Mouse (Mus musculus): Measurements from ENCODE around the gene Cxcl9. TPM values are rescaled to one million over a fixed set of nuclear protein-coding genes. Genes with fewer than 3 reads are reported as not detected.

Gene Cxcl9
- polyA plus RNA-seq, 1 experiment from 2014 or later, result 0.05 TPM

- Histone ChIP-seq H3K36me3 (ENCODE audit: control insufficient read depth, insufficient read depth) (no peaks in the 10 kb centered on the region), H3K4me3 (ENCODE audit: low read depth, low read length) (no peak overlapping the region), H3K9ac (ENCODE audit: low read depth, low read length) (no peak overlapping the region), H3K4me2 (replicated peaks; ENCODE audit: low read depth) (no peak overlapping the region), H3K9me3 (ENCODE audit: control insufficient read depth) (no peaks in the 10 kb centered on the region), H3K27ac (ENCODE audit: low read depth, low read length) (no peak overlapping the region), H3K27me3 (replicated peaks; ENCODE audit: control insufficient read depth, insufficient read depth, low read length) (no peaks in the 10 kb centered on the region), H3K4me1 (replicated peaks; ENCODE audit: control insufficient read depth, insufficient read depth, low read length) (no peaks in the 10 kb centered on the region)
- WGBS, result 72% methylated on average over 14 of the region's 14 CpGs
- ATAC-seq, result no peak
- no peak for TF ChIP-seq CTCF (IDR thresholded peaks at IDR 0.05; ENCODE audit: low read depth)
Measured at GRCm38 (mm10) chr5:92318596-92318995, 9.3 kb downstream of the Cxcl9 start.

GRCm38 (mm10) chr5:92318119-92318518 is 9.8 kb downstream of the Cxcl9 start:
- Histone ChIP-seq H3K27ac (ENCODE audit: low read depth, low read length) (no peak overlapping the region), H3K9me3 (ENCODE audit: control insufficient read depth) (no peaks in the 10 kb centered on the region), H3K4me1 (replicated peaks; ENCODE audit: control insufficient read depth, insufficient read depth, low read length) (no peaks in the 10 kb centered on the region), H3K4me3 (ENCODE audit: low read depth, low read length) (no peak overlapping the region), H3K36me3 (ENCODE audit: control insufficient read depth, insufficient read depth) (no peaks in the 10 kb centered on the region), H3K27me3 (replicated peaks; ENCODE audit: control insufficient read depth, insufficient read depth, low read length) (no peaks in the 10 kb centered on the region), H3K4me2 (replicated peaks; ENCODE audit: low read depth) (no peak overlapping the region), H3K9ac (ENCODE audit: low read depth, low read length) (no peak overlapping the region)
- no peak for TF ChIP-seq CTCF (IDR thresholded peaks at IDR 0.05; ENCODE audit: low read depth)
- ATAC-seq, result no peak
- 75% methylated on average over 7 of the region's 7 CpGs for WGBS

DNA sequence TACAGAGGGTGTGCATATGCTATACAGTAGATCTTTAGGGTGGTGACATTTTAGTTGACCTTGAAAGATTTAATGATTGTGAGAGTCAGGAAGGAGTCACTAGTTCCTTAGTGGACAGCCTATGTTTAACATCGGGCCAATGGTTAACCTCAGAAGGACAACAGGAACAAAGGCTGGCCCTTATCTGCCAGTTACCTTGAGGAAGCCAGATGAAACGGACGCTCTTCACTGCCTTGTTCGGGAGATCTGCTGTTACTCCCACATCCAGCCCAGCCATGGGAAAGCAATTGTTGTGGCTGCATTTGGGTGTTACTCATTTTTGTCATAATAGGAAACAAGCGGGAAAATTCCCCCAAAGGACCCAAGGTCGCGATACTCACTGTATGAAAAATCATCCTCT is 14.1 kb downstream of the Cxcl9 start:
- H3K4me1 ChIP-seq (replicated peaks; ENCODE audit: control insufficient read depth, insufficient read depth, low read length), result 0 out of 2 replicates have a peak, but pooled peaks cover under 1% of the 10 kb centered on the region
- no peak overlapping the region for H3K4me2 ChIP-seq (replicated peaks; ENCODE audit: low read depth)
- H3K27ac ChIP-seq (ENCODE audit: low read depth, low read length), result no peak overlapping the region
- H3K9me3 ChIP-seq (ENCODE audit: control insufficient read depth), result no peaks in the 10 kb centered on the region
- no peak for TF ChIP-seq CTCF (IDR thresholded peaks at IDR 0.05; ENCODE audit: low read depth)
- WGBS, result 36% methylated on average over 7 of the region's 7 CpGs
- no peak overlapping the region for H3K4me3 ChIP-seq (ENCODE audit: low read depth, low read length)
- H3K9ac ChIP-seq (ENCODE audit: low read depth, low read length), result no peak overlapping the region
- ATAC-seq, result no peak
- H3K36me3 ChIP-seq (ENCODE audit: control insufficient read depth, insufficient read depth), result no peaks in the 10 kb centered on the region
- no peaks in the 10 kb centered on the region for H3K27me3 ChIP-seq (replicated peaks; ENCODE audit: control insufficient read depth, insufficient read depth, low read length)

GRCm38 (mm10) chr5:92312046-92312715 is 15.7 kb downstream of the Cxcl9 start:
- no peak for ATAC-seq
- H3K27ac ChIP-seq (ENCODE audit: low read depth, low read length), result no peak overlapping the region
- no peaks in the 10 kb centered on the region for H3K36me3 ChIP-seq (ENCODE audit: control insufficient read depth, insufficient read depth)
- H3K4me3 ChIP-seq (ENCODE audit: low read depth, low read length), result no peak overlapping the region
- WGBS, result 14% methylated on average over 13 of the region's 13 CpGs
- peaks cover 6% of the 10 kb centered on the region; the same call in 1 of the 2 replicates for H3K4me1 ChIP-seq (replicated peaks; ENCODE audit: control insufficient read depth, insufficient read depth, low read length)
- no peaks in the 10 kb centered on the region for H3K9me3 ChIP-seq (ENCODE audit: control insufficient read depth)
- no peak overlapping the region for H3K4me2 ChIP-seq (replicated peaks; ENCODE audit: low read depth)
- TF ChIP-seq CTCF (IDR thresholded peaks at IDR 0.05; ENCODE audit: low read depth), result peak; percentile 86
- no peaks in the 10 kb centered on the region for H3K27me3 ChIP-seq (replicated peaks; ENCODE audit: control insufficient read depth, insufficient read depth, low read length)
- H3K9ac ChIP-seq (ENCODE audit: low read depth, low read length), result no peak overlapping the region

DNA sequence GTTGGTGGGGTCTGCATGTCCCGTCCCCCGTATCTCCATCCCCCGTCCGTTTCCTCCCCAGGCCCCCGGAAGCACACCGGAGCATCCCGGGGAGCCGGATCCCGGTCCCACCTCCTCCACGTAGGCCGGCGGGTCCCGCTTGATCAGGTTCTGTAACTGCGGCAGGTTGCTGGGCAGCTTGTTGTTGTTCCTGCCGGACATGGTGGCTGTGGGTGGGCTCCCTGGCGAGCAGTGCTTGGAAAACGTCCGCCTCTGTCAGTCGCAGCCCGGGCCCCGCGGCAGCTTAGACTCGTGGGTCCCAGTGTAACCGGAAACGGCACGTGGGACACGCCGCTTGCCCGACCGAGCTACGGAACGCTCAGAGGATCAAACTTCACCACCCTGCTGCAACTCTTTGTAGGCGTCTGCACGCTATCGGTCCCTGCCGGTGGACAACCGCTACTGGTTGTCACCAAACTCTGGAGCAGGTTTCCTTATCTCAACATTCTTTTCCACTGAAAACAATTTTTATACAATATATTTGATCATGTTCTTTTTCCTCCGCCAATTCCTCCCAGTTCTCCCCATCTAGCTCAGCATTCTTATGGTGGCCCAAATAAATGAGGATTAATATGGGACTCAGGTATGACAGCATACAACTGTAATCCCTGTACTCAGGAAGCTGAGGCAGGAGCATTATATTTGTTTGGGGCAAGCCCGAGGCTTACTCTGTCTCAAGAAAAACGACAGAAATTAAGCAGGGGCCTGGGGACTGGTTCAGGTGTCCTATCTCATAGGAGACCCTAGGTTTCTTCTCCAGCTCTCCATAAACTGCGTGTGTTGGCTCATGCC is 18.0 kb downstream of the Cxcl9 start, which contains the start of gene Sdad1:
Gene Sdad1, minus strand, starts transcription at position 799 of the 831 bp plus-strand sequence.
- peaks cover 13% of the 10 kb centered on the region; the same call in 1 of the 2 replicates for H3K36me3 ChIP-seq (ENCODE audit: control insufficient read depth, insufficient read depth)
- peak; percentile 92 for TF ChIP-seq CTCF (IDR thresholded peaks at IDR 0.05; ENCODE audit: low read depth)
- WGBS, result 2% methylated on average over 41 of the region's 41 CpGs

GRCm38 (mm10) chr5:92304291-92304690 is 23.6 kb downstream of the Cxcl9 start:
- Histone ChIP-seq H3K4me1 (replicated peaks; ENCODE audit: control insufficient read depth, insufficient read depth, low read length) (peaks cover 6% of the 10 kb centered on the region; the same call in 1 of the 2 replicates), H3K27me3 (replicated peaks; ENCODE audit: control insufficient read depth, insufficient read depth, low read length) (no peaks in the 10 kb centered on the region), H3K27ac (ENCODE audit: low read depth, low read length) (no peak overlapping the region; the same call in 1 of the 2 replicates), H3K4me3 (ENCODE audit: low read depth, low read length) (no peak overlapping the region), H3K9ac (ENCODE audit: low read depth, low read length) (no peak overlapping the region), H3K4me2 (replicated peaks; ENCODE audit: low read depth) (no peak overlapping the region), H3K9me3 (ENCODE audit: control insufficient read depth) (no peaks in the 10 kb centered on the region), H3K36me3 (ENCODE audit: control insufficient read depth, insufficient read depth) (peaks cover 66% of the 10 kb centered on the region)
- 92% methylated on average over 3 of the region's 3 CpGs for WGBS
- no peak for TF ChIP-seq CTCF (IDR thresholded peaks at IDR 0.05; ENCODE audit: low read depth)
- ATAC-seq, result no peak

More for the DNA sequence above, 18.0 kb downstream of the Cxcl9 start, which contains the start of gene Sdad1:
- peaks cover 6% of the 10 kb centered on the region; the same call in 1 of the 2 replicates for H3K4me1 ChIP-seq (replicated peaks; ENCODE audit: control insufficient read depth, insufficient read depth, low read length)
- H3K9ac ChIP-seq (ENCODE audit: low read depth, low read length), result peak within 1 kb of the TSS; percentile 79
- H3K4me3 ChIP-seq (ENCODE audit: low read depth, low read length), result peak within 1 kb of the TSS; percentile 85
- H3K27me3 ChIP-seq (replicated peaks; ENCODE audit: control insufficient read depth, insufficient read depth, low read length), result no peaks in the 10 kb centered on the region
- H3K9me3 ChIP-seq (ENCODE audit: control insufficient read depth), result no peaks in the 10 kb centered on the region
- peak; percentile 94 for ATAC-seq
- no peak within 1 kb of the TSS for H3K27ac ChIP-seq (ENCODE audit: low read depth, low read length)
- H3K4me2 ChIP-seq (replicated peaks; ENCODE audit: low read depth), result peak within 1 kb of the TSS; percentile 75

All from intestine, postnatal 0 days (tissue).